Mouse (Mus musculus) embryonic stem cell, embryonic (primary cell): ENCODE measurements around the gene Smim5.
"Not testable (repeated sequence)": the region's sequence is repeated elsewhere in the genome, so short reads cannot be mapped to it uniquely, and the experiment has no call there.

Source experiments
- CTCF ChIA-PET, 4 experiments: fragments of 300-600 bp in 2 of 4; fragments of 350-600 bp in 2 of 4; sonication (Branson Sonifier 250); formaldehyde crosslinking; loops; one replicate each; lab custom pipeline; 2022; ENCODE audit warnings: inconsistent platforms in 2 of 4; lab: Charles Lee
- POLR2A ChIA-PET, 4 experiments: fragments of 300-600 bp in 2 of 4; fragments of 350-600 bp in 2 of 4; sonication (Branson Sonifier 250); formaldehyde crosslinking; loops; one replicate each; lab custom pipeline; 2022; ENCODE audit warnings: antibody characterized with exemption in 4 of 4, inconsistent platforms in 1 of 4; lab: Charles Lee

The Smim5 gene

GRCm38 (mm10) chr11:115899486-115900266, at the start of gene Smim5:
Gene Smim5 (plus strand): TSS chr11:115899966.
- POLR2A ChIA-PET, result interaction anchor here (0.6 to 3.1 kb wide), 33 partner anchors 8 to 202 kb away, joined by 3 to 37 read pairs (median 4); partner anchors contain the start of genes Smim6 (in 2 of the 4), Caskin2 (in 1 of the 4), Galk1 (in 1 of the 4) and Itgb4 (in 1 of the 4)
- CTCF ChIA-PET, result interaction anchor here (0.6 to 4.6 kb wide), 82 partner anchors 8 to 327 kb away, joined by 3 to 55 read pairs (median 4); partner anchors contain the start of genes Smim6 (in 4 of the 4), Recql5 (in 2 of the 4), Sap30bp (in 2 of the 4) and Caskin2 (in 1 of the 4)

- ChIA-PET POLR2A (interaction anchor here in 1 of 4 experiments (0.8 kb wide), 1 partner anchor 45 kb away, joined by 3 read pairs; the partner anchor contains the start of gene Smim5), CTCF (no interaction called here)
Measured at GRCm38 (mm10) chr11:115854674-115855073, 45.1 kb upstream of the Smim5 start.

- POLR2A ChIA-PET, result not testable (repeated sequence)
- CTCF ChIA-PET, result interaction anchor here in 1 of 4 experiments (1.4 kb wide), 1 partner anchor 15 kb away, joined by 6 read pairs; no protein-coding TSS in a partner anchor
Measured at GRCm38 (mm10) chr11:115857146-115857545, 42.6 kb upstream of the Smim5 start.

- POLR2A ChIA-PET, result interaction anchor here in 3 of 4 experiments (1.3 to 2.5 kb wide), 7 partner anchors 13 to 166 kb away, joined by 3 to 24 read pairs (median 8); no protein-coding TSS in a partner anchor
Measured at GRCm38 (mm10) chr11:115857936-115858335, 41.8 kb upstream of the Smim5 start.

GRCm38 (mm10) chr11:115858354-115858753, 41.4 kb upstream of the Smim5 start, which contains the start of gene Myo15b:
Gene Myo15b (plus strand): TSS chr11:115858406.
- CTCF ChIA-PET, result interaction anchor here (0.6 to 2.8 kb wide), 47 partner anchors 8 to 633 kb away, joined by 3 to 44 read pairs (median 9); partner anchors contain the start of genes Caskin2 (in 2 of the 4), Tsen54 (in 2 of the 4), Galk1 (in 1 of the 4) and Mif4gd (in 1 of the 4)
- POLR2A ChIA-PET, result interaction anchor here in 3 of 4 experiments (0.9 to 2.5 kb wide), 29 partner anchors 8 to 281 kb away, joined by 3 to 29 read pairs (median 6); partner anchors contain the start of genes Caskin2 (in 1 of the 3), Grb2 (in 1 of the 3), Mif4gd (in 1 of the 3) and Smim5 (in 1 of the 3)

More at GRCm38 (mm10) chr11:115857936-115858335, 41.8 kb upstream of the Smim5 start:
- CTCF ChIA-PET, result interaction anchor here in 3 of 4 experiments (1.0 to 2.6 kb wide), 8 partner anchors 14 to 149 kb away, joined by 3 to 44 read pairs (median 6); no protein-coding TSS in a partner anchor

- ChIA-PET POLR2A (interaction anchor here (0.5 to 2.5 kb wide), 66 partner anchors 9 to 324 kb away, joined by 3 to 29 read pairs (median 4); partner anchors contain the start of genes Caskin2 (in 2 of the 4), Grb2 (in 2 of the 4), Smim5 (in 2 of the 4) and Smim6 (in 2 of the 4)), CTCF (interaction anchor here (0.5 to 2.8 kb wide), 128 partner anchors 8 to 1579 kb away, joined by 3 to 44 read pairs (median 4); partner anchors contain the start of genes Caskin2 (in 4 of the 4), Galk1 (in 2 of the 4), Grb2 (in 2 of the 4) and Mif4gd (in 2 of the 4))
Measured at GRCm38 (mm10) chr11:115859143-115859945, 40.4 kb upstream of the Smim5 start.

- ChIA-PET CTCF (interaction anchor here (0.5 to 2.9 kb wide), 21 partner anchors 8 to 567 kb away, joined by 3 to 13 read pairs (median 4); partner anchors contain the start of genes Caskin2 (in 1 of the 4) and Smim5 (in 1 of the 4)), POLR2A (interaction anchor here in 3 of 4 experiments (0.9 to 2.1 kb wide), 5 partner anchors 13 to 161 kb away, joined by 3 to 9 read pairs (median 4); no protein-coding TSS in a partner anchor)
Measured at GRCm38 (mm10) chr11:115863895-115864294, 35.9 kb upstream of the Smim5 start.

GRCm38 (mm10) chr11:115869393-115869792, 30.4 kb upstream of the Smim5 start:
- CTCF ChIA-PET, result interaction anchor here in 3 of 4 experiments (0.6 to 1.8 kb wide), 10 partner anchors 9 to 179 kb away, joined by 3 to 6 read pairs (median 5); no protein-coding TSS in a partner anchor
- POLR2A ChIA-PET, result interaction anchor here in 2 of 4 experiments (0.6 to 2.0 kb wide), 4 partner anchors 10 to 140 kb away, joined by 3 to 8 read pairs (median 4); no protein-coding TSS in a partner anchor

- ChIA-PET POLR2A (interaction anchor here in 3 of 4 experiments (0.6 to 2.5 kb wide), 14 partner anchors 11 to 336 kb away, joined by 3 to 12 read pairs (median 4); partner anchors contain the start of genes Galk1 (in 1 of the 3), Myo15b (in 1 of the 3) and Sumo2 (in 1 of the 3)), CTCF (interaction anchor here (0.5 to 4.0 kb wide), 9 partner anchors 8 to 322 kb away, joined by 3 to 18 read pairs (median 5); no protein-coding TSS in a partner anchor)
Measured at GRCm38 (mm10) chr11:115872437-115872836, 27.3 kb upstream of the Smim5 start.

- ChIA-PET POLR2A (interaction anchor here (0.6 to 2.3 kb wide), 6 partner anchors 9 to 588 kb away, joined by 3 to 9 read pairs (median 5); partner anchors contain the start of gene Myo15b (in 1 of the 4)), CTCF (interaction anchor here (0.5 to 3.0 kb wide), 12 partner anchors 10 to 967 kb away, joined by 3 to 10 read pairs (median 4); partner anchors contain the start of gene Myo15b (in 1 of the 4))
Measured at GRCm38 (mm10) chr11:115875935-115876334, 23.8 kb upstream of the Smim5 start.

- CTCF ChIA-PET, result interaction anchor here (0.5 to 3.0 kb wide), 13 partner anchors 9 to 968 kb away, joined by 3 to 10 read pairs (median 4); partner anchors contain the start of gene Myo15b (in 1 of the 4)
- POLR2A ChIA-PET, result interaction anchor here in 3 of 4 experiments (0.5 to 2.3 kb wide), 5 partner anchors 9 to 154 kb away, joined by 3 to 9 read pairs (median 4); partner anchors contain the start of gene Myo15b (in 1 of the 3)
Measured at GRCm38 (mm10) chr11:115876438-115876837, 23.3 kb upstream of the Smim5 start.

- POLR2A ChIA-PET, result interaction anchor here in 2 of 4 experiments (0.5 to 2.3 kb wide), 4 partner anchors 8 to 155 kb away, joined by 3 to 9 read pairs (median 4); partner anchors contain the start of gene Myo15b (in 1 of the 2)
- CTCF ChIA-PET, result interaction anchor here (0.6 to 3.0 kb wide), 13 partner anchors 8 to 155 kb away, joined by 3 to 10 read pairs (median 4); partner anchors contain the start of gene Myo15b (in 1 of the 4)
Measured at GRCm38 (mm10) chr11:115877174-115877755, 22.5 kb upstream of the Smim5 start.

GRCm38 (mm10) chr11:115878071-115878470, 21.7 kb upstream of the Smim5 start:
- POLR2A ChIA-PET, result no interaction called here

GRCm38 (mm10) chr11:115881002-115881401, 18.8 kb upstream of the Smim5 start:
- POLR2A ChIA-PET, result interaction anchor here in 2 of 4 experiments (0.9 to 2.7 kb wide), 10 partner anchors 11 to 268 kb away, joined by 3 to 9 read pairs (median 3); partner anchors contain the start of gene Mif4gd (in 1 of the 2)
- CTCF ChIA-PET, result interaction anchor here (0.5 to 5.2 kb wide), 48 partner anchors 8 to 1006 kb away, joined by 3 to 22 read pairs (median 4); partner anchors contain the start of genes Smim5 (in 2 of the 4), Caskin2 (in 1 of the 4), Galk1 (in 1 of the 4) and Grb2 (in 1 of the 4)

More at GRCm38 (mm10) chr11:115878071-115878470, 21.7 kb upstream of the Smim5 start:
- CTCF ChIA-PET, result interaction anchor here in 2 of 4 experiments (0.8 to 3.0 kb wide), 3 partner anchors 15 to 156 kb away, joined by 3 to 10 read pairs (median 3); no protein-coding TSS in a partner anchor

GRCm38 (mm10) chr11:115883251-115883650, 16.5 kb upstream of the Smim5 start:
- CTCF ChIA-PET, result interaction anchor here (0.6 to 7.4 kb wide), 18 partner anchors 9 to 364 kb away, joined by 3 to 55 read pairs (median 4); partner anchors contain the start of genes Myo15b (in 1 of the 4) and Smim5 (in 1 of the 4)
- POLR2A ChIA-PET, result interaction anchor here in 2 of 4 experiments (0.6 to 4.3 kb wide), 26 partner anchors 9 to 408 kb away, joined by 3 to 23 read pairs (median 4); partner anchors contain the start of genes Galk1 (in 2 of the 2), Smim5 (in 2 of the 2), Armc7 (in 1 of the 2) and Jpt1 (in 1 of the 2)
